In the genomic region with DNA sequence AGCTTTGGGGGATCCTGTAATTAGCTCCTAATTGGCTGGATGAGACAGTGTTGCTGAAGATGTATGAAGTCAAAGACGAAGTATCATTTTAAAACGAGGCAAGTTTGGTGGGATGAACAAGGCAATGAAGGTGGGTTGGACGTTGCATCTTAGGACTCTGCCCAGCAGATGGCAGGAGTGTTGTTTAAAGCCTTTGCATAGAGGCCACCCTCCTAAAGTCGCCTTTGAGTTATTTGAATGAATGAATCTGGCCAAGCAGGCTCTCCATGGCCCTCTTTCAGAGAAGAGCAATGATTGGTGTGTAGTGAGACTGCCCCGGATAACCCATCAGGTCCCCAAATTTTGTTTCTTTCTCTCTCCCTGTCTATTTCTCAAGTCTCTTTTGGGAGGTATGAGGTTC, we compare ENCODE assay signal across 11 mouse cellular contexts.
A peak's percentile ranks its signal among the peaks of the same experiment; 100 is the strongest.
DNase-seq lines count a peak whose midpoint lies in the region; ATAC-seq and TF ChIP-seq lines count a peak whose summit lies in the region.
"Had no signal": no experiment of that assay in that cellular context is flagged by ENCODE, and none has a peak within 500 bp of the region (broad histone marks: within the 10 kb centered on the region; RNA-seq: fewer than 3 reads in every experiment).

No protein-coding gene starts in this region.

- H3K4me3 ChIP-seq in forebrain, postnatal 0 days (ENCODE audit: low read depth, low read length) = no peak overlapping the region
- no peak overlapping the region for H3K4me3 ChIP-seq in forebrain, embryonic 10.5 days
- H3K4me3 ChIP-seq in left cerebral cortex, adult 2 months = no peak overlapping the region
- H3K4me3 ChIP-seq: hindbrain, embryonic 15.5 days had no signal

- 0 out of 2 replicates have a peak, but pooled peaks have one; percentile 34 for ATAC-seq in forebrain, postnatal 0 days

- no peak overlapping the region for H3K4me2 ChIP-seq in forebrain, postnatal 0 days (ENCODE audit: low read depth)
- H3K4me2 ChIP-seq: hindbrain, embryonic 15.5 days had no signal

- 50% methylated on average over 5 of the region's 5 CpGs for WGBS in forebrain, postnatal 0 days
- WGBS in forebrain, embryonic 10.5 days = 73% methylated on average over 5 of the region's 5 CpGs

- H3K9ac ChIP-seq in forebrain, postnatal 0 days = no peak overlapping the region
- H3K9ac ChIP-seq: hindbrain, embryonic 15.5 days had no signal

- DNase-seq in forebrain, postnatal 0 days = peak; percentile 35
- no peak for DNase-seq in forebrain, embryonic 10.5 days (ENCODE audit: extremely low spot score, low spot score)
- peak in 1 of 2 experiments; percentile 13 for DNase-seq in left cerebral cortex, adult 2 months (ENCODE audit: extremely low spot score in 1 of 2, low spot score in 2 of 2)
- no peak for DNase-seq in left cerebral cortex, adult 11 months (ENCODE audit: low spot score)
- DNase-seq in 3T3-L1 (ENCODE audit: low read depth, low spot score) = peak; percentile 33
- peak; percentile 51 for DNase-seq in R1 (ENCODE audit: low read depth, low spot score)
- DNase-seq in c-Kit-positive CD71-positive TER-119-positive erythroid progenitor cells, embryonic 14.5 days (ENCODE audit: low spot score) = no peak
- DNase-seq in adrenal gland, postnatal 14 days = no peak
- DNase-seq: gastrocnemius, postnatal 36 days; lung, adult 18-20 months had no signal

- H3K4me1 ChIP-seq in forebrain, postnatal 0 days (ENCODE audit: insufficient read depth) = peaks cover 4% of the 10 kb centered on the region; the same call in 1 of the 2 replicates
- H3K4me1 ChIP-seq in forebrain, embryonic 10.5 days = peaks cover 13% of the 10 kb centered on the region

- H3K36me3 ChIP-seq in forebrain, postnatal 0 days (ENCODE audit: insufficient read depth) = no peaks in the 10 kb centered on the region
- H3K36me3 ChIP-seq in forebrain, embryonic 10.5 days (replicated peaks) = no peaks in the 10 kb centered on the region
- H3K36me3 ChIP-seq: hindbrain, embryonic 15.5 days had no signal

- TF ChIP-seq CTCF in forebrain, postnatal 0 days (IDR thresholded peaks at IDR 0.05; ENCODE audit: low read depth) = peak; percentile 53
- TF ChIP-seq CTCF in left cerebral cortex, adult 2 months (IDR thresholded peaks at IDR 0.05) = peak; percentile 45

- intact Hi-C loops in left cerebral cortex, adult 2 months (cut with DNase I) = loop anchor here (5.0 to 10.0 kb wide), 3 partner anchors 77 to 585 kb away; partner anchors contain the start of gene Shisa3

- H3K27ac ChIP-seq in forebrain, postnatal 0 days (ENCODE audit: low read depth, low read length) = no peak overlapping the region
- no peak overlapping the region for H3K27ac ChIP-seq in forebrain, embryonic 10.5 days
- H3K27ac ChIP-seq in left cerebral cortex, adult 2 months = no peak overlapping the region
- H3K27ac ChIP-seq: hindbrain, embryonic 15.5 days had no signal

- H3K9me3 ChIP-seq in forebrain, postnatal 0 days (ENCODE audit: low read length) = no peaks in the 10 kb centered on the region
- H3K9me3 ChIP-seq in forebrain, embryonic 10.5 days = no peaks in the 10 kb centered on the region
- H3K9me3 ChIP-seq: hindbrain, embryonic 15.5 days had no signal

- H3K27me3 ChIP-seq in forebrain, postnatal 0 days (ENCODE audit: insufficient read depth, low read length) = no peaks in the 10 kb centered on the region; the same call in 1 of the 2 replicates
- H3K27me3 ChIP-seq in forebrain, embryonic 10.5 days (ENCODE audit: poor library complexity, severe bottlenecking) = peaks cover 27% of the 10 kb centered on the region
- H3K27me3 ChIP-seq: hindbrain, embryonic 15.5 days had no signal

Comparison
In these comparisons a context has a peak if more than half of its experiments do, and no peak if none do; other contexts are left out.
1. DNase-seq: peak in forebrain, postnatal 0 days (single experiment), 3T3-L1 (single experiment) and R1 (single experiment); none in forebrain, embryonic 10.5 days (single experiment), left cerebral cortex, adult 11 months (single experiment), c-Kit-positive CD71-positive TER-119-positive erythroid progenitor cells, embryonic 14.5 days (single experiment) and adrenal gland, postnatal 14 days (single experiment).